Mouse (Mus musculus) liver, embryonic 14.5 days (tissue): ENCODE measurements around the gene Wnt1. TPM values are rescaled to one million over a fixed set of nuclear protein-coding genes. Genes with fewer than 3 reads are reported as not detected.

ENCODE experiments used
- ATAC-seq: fragments of 200-750 bp; cut with Nextera tagmentation; 2 replicates; pipeline ENCODE4 v1.8.0; 2017; ENCODE audit warnings: moderate number of reproducible peaks, mild to moderate bottlenecking, moderate library complexity; ENCODE audit not compliant: insufficient read depth
- DNase-seq, 3 experiments: peaks; one replicate each; pipeline ENCODE4 v3.0.0-alpha.2; 2012 to 2013; ENCODE audit warnings: low read depth in 3 of 3, low spot score in 3 of 3
- H3K27ac ChIP-seq: fragments of 300-500 bp; sonication (generic); 2 replicates; pipeline ENCODE4 v1.5.1; 2014; ENCODE audit warnings: moderate library complexity, mild to moderate bottlenecking, control low read depth, inconsistent platforms
- H3K27me3 ChIP-seq: fragments of 300-500 bp; sonication (generic); 2 replicates; pipeline ENCODE4 v1.6.1; 2014; ENCODE audit warnings: mild to moderate bottlenecking, low read length, moderate library complexity; ENCODE audit not compliant: control insufficient read depth, insufficient read depth
- H3K36me3 ChIP-seq: fragments of 300-500 bp; sonication (generic); replicated peaks from 2 replicates; pipeline ENCODE4 v1.6.1; 2014; ENCODE audit warnings: low read depth; ENCODE audit not compliant: control insufficient read depth, insufficient read depth
- H3K4me1 ChIP-seq, 2 experiments: fragments of 200-500 bp in 1 of 2; fragments of 300-500 bp in 1 of 2; sonication (generic) in 1 of 2; replicated peaks; 2 replicates each; pipeline ENCODE4 v1.6.1; 2012 to 2014; ENCODE audit warnings: antibody characterized with exemption in 1 of 2, inconsistent platforms in 1 of 2, low read length in 1 of 2; ENCODE audit not compliant: control insufficient read depth in 2 of 2, insufficient read depth in 2 of 2
- H3K4me2 ChIP-seq: fragments of 300-500 bp; sonication (generic); 2 replicates; pipeline ENCODE4 v1.6.1; 2014; ENCODE audit warnings: low read depth, mild to moderate bottlenecking, control low read depth, moderate library complexity
- H3K4me3 ChIP-seq, 2 experiments: fragments of 200-500 bp in 1 of 2; fragments of 300-500 bp in 1 of 2; sonication (generic) in 1 of 2; 2 replicates each; pipeline ENCODE4 v1.5.1; 2012 to 2014; ENCODE audit warnings: low read depth in 2 of 2, low read length in 2 of 2, mild to moderate bottlenecking in 2 of 2, control low read depth in 1 of 2, inconsistent platforms in 1 of 2, moderate library complexity in 1 of 2; ENCODE audit not compliant: insufficient read depth in 1 of 2
- H3K9ac ChIP-seq: fragments of 300-500 bp; sonication (generic); replicated peaks from 2 replicates; pipeline ENCODE4 v1.6.1; 2014; ENCODE audit warnings: mild to moderate bottlenecking, control low read depth, moderate library complexity
- H3K9me3 ChIP-seq: fragments of 300-500 bp; sonication (generic); 2 replicates; pipeline ENCODE4 v1.6.1; 2016; ENCODE audit warnings: low read length, mixed read lengths; ENCODE audit not compliant: control insufficient read depth
- CTCF ChIP-seq: IDR thresholded peaks from 2 replicates; pipeline ENCODE4 v1.5.1; 2016; ENCODE audit warnings: antibody characterized with exemption, low read depth, control low read depth
- EP300 ChIP-seq: IDR thresholded peaks from 2 replicates; pipeline ENCODE4 v1.6.1; 2016; ENCODE audit warnings: antibody characterized with exemption, low read depth
- WGBS: fragments of 180-500 bp; shearing (Covaris S2); extraction: QIAGEN DNeasy Blood & Tissue Kit; methylation state at CpG from one replicate; pipeline ENCODE4 v1.1.7; 2014; ENCODE audit not compliant: insufficient replicate concordance; 5-methylcytosine and 5-hydroxymethylcytosine counted together
- polyA plus RNA-seq, 2 experiments: library from polyadenylated mRNA; depleted of rRNA in 1 of 2; stranded (reverse) in 1 of 2; unstranded in 1 of 2; fragments of >200 nt; fragmentation: Nextera tagmentation in 1 of 2; extraction: Ambion mirVana in 1 of 2; gene quantifications; 2 replicates each; pipeline versions ENCODE4 v1.2.1 to v1.2.3; 2012 to 2014

Wnt1 gene
- polyA plus RNA-seq, 2 experiments, result not detected

DNA sequence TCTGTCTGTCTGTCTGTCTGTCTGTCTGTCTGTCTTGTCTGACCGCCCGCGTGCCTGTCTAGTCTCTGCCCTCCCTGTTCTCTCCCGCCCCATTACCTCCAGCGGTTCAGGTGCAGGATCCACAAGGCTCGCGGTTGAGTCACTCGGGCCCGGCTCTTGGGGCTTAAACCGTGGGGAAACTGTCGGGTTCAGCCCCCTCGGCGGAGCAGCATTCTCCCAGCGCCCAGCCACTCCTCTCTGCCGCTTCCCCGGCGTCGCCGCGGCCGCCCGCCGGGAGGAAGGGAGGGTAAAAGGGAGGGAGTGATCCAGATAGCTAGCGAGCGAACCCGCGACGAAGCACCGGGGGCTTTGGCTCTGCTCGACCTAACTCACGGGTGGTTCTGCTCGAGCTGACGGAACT is 11.9 kb upstream of the Wnt1 start, which contains the start of gene Wnt10b:
Gene Wnt10b (minus strand): TSS at position 389 of the 400 bp plus-strand sequence.
- DNase-seq (no peak), ATAC-seq (no peak)
- under 1% methylated on average over 29 of the region's 33 CpGs for WGBS
- Histone ChIP-seq H3K9ac (no peak within 1 kb of the TSS), H3K4me1 (no peaks in the 10 kb centered on the region; a peak in 1 of 4 replicates), H3K36me3 (no peaks in the 10 kb centered on the region), H3K27ac (no peak within 1 kb of the TSS), H3K4me3 (no peak within 1 kb of the TSS), H3K9me3 (no peaks in the 10 kb centered on the region), H3K4me2 (no peak within 1 kb of the TSS), H3K27me3 (peaks cover 91% of the 10 kb centered on the region)
- TF ChIP-seq CTCF (no peak), EP300 (no peak)

DNA sequence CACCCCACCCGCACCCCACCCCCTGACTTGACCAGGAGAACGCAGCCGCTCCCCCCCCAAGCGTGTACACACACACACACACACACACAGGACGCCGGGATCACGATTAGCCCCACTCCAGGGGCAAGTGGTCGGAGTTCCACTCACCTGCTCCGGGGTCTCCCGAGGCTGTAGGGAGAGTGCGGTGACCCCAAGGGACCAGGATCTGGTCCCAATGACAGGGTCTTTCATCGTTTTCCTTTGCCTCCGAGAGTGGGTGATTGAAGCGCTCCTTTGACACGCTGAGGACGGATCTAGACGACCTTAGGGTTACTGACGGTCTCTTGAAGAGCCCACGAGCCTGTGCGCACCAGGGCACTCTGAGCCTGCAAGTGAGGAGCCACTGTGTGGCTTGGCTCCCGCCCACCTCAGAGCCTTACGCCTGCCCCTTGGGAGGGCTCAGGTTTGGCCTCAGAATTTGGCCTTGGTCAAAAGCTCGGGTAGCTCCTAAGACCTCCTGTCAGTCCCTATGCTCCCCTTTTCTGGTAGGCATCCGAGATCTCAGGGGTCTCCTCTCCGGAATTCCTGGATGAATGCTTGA is 11.4 kb upstream of the Wnt1 start:
- Histone ChIP-seq H3K9me3 (no peaks in the 10 kb centered on the region), H3K4me2 (no peak overlapping the region), H3K27ac (no peak overlapping the region), H3K4me1 (no peaks in the 10 kb centered on the region), H3K9ac (no peak overlapping the region), H3K27me3 (peaks cover 88% of the 10 kb centered on the region), H3K4me3 (no peak overlapping the region), H3K36me3 (no peaks in the 10 kb centered on the region)
- ATAC-seq (no peak), DNase-seq (no peak)
- TF ChIP-seq EP300, result no peak
- no peak for TF ChIP-seq CTCF
- WGBS, result 1% methylated on average over 25 of the region's 25 CpGs

DNA sequence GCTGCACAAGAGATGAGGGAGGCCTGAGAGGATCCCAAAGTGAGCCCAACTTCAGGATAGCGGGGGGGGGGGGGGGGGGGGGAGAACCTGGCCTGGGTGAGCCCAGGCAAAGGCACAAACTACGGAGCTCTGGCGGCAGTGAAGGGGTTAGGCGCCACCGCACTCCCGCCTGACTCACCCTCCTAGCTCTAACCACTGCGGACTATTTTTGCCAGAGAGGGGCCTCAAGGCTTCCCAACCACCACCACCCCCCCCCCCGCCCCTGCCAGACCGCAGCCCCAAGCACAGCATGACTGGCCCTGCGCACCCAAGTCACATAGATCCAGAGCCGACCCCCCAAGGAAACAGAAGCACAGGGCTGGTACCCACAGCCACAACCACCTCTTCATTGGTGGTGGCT is 10.9 kb upstream of the Wnt1 start:
- Histone ChIP-seq H3K9me3 (no peaks in the 10 kb centered on the region), H3K36me3 (no peaks in the 10 kb centered on the region), H3K27me3 (peaks cover 83% of the 10 kb centered on the region), H3K27ac (no peak overlapping the region), H3K9ac (no peak overlapping the region), H3K4me3 (no peak overlapping the region), H3K4me1 (no peaks in the 10 kb centered on the region), H3K4me2 (no peak overlapping the region)
- DNase-seq, result no peak
- no peak for TF ChIP-seq EP300
- TF ChIP-seq CTCF, result no peak
- ATAC-seq, result no peak
- WGBS, result 2% methylated on average over 9 of the region's 11 CpGs

DNA sequence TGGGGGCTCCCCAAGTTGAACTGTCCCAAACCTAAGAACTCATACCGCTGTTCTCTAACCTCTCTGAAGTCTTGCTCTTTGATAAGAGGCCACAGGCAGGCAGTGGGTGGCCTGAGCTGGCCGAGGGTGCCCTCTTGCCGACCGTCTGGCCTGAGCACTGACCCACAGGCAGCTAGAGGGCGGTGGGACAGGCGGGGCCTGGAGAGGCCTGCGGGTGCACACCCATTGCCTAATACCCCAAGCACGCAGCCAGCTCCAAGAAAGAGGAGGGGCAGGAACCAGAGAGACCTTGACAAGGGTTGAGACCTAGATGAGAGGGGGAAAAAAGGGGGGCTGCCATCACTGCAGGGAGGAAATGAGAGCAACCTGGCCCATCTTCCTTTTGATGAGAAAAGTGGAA is 9.6 kb upstream of the Wnt1 start:
- ATAC-seq, result no peak
- H3K4me1 ChIP-seq, result no peaks in the 10 kb centered on the region
- no peak overlapping the region for H3K4me2 ChIP-seq
- peaks cover 70% of the 10 kb centered on the region for H3K27me3 ChIP-seq
- no peak overlapping the region for H3K27ac ChIP-seq
- TF ChIP-seq CTCF, result no peak
- no peak for TF ChIP-seq EP300
- 3% methylated on average over 8 of the region's 8 CpGs for WGBS
- no peak overlapping the region for H3K4me3 ChIP-seq
- DNase-seq, result no peak
- no peaks in the 10 kb centered on the region for H3K36me3 ChIP-seq
- H3K9me3 ChIP-seq, result no peaks in the 10 kb centered on the region
- no peak overlapping the region for H3K9ac ChIP-seq

DNA sequence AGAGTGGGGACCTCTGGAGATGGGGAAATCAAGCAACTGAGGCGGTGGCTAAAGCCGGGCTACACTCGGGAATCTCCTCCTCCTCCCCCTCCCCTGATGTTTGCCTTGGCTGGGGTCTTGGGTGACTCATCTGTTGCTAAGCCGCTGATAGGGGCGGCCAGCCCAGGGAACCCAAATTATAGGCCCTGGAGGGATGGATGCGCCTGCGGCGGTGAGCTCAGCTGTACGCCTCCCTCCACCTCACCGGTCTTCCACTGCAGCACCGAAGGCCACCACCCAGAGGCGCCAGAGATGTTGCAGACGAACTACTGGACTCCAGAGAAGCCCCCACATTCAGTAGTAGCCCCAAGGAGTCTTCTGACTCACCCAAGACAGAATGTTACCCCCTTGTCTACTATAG is 9.1 kb upstream of the Wnt1 start:
- Histone ChIP-seq H3K4me3 (no peak overlapping the region), H3K36me3 (no peaks in the 10 kb centered on the region), H3K4me2 (no peak overlapping the region), H3K4me1 (no peaks in the 10 kb centered on the region), H3K27me3 (peaks cover 65% of the 10 kb centered on the region), H3K9ac (no peak overlapping the region), H3K27ac (no peak overlapping the region), H3K9me3 (no peaks in the 10 kb centered on the region)
- ATAC-seq, result no peak
- DNase-seq, result no peak
- TF ChIP-seq EP300 (no peak), CTCF (peak; percentile 26; the same call in 1 of the 2 replicates)
- 6% methylated on average over 13 of the region's 13 CpGs for WGBS
